Mouse (Mus musculus) ES-Bruce4 (cell line): ENCODE measurements around the gene Pheta1.

Source experiments
- CTCF ChIP-seq: IDR thresholded peaks from one replicate; pipeline ENCODE4 v1.8.1; 2011; ENCODE audit warnings: low read depth, low read length
- EP300 ChIP-seq: IDR thresholded peaks from 2 replicates; pipeline ENCODE4 v1.6.1; 2011; ENCODE audit warnings: low read depth, low read length; ENCODE audit not compliant: insufficient read depth
- POLR2A ChIP-seq: IDR thresholded peaks from one replicate; pipeline ENCODE4 v1.8.1; 2011; ENCODE audit warnings: low read length; ENCODE audit not compliant: insufficient read depth

GRCm38 (mm10) chr5:121833572-121834240 lies 15.1 kb upstream of the Pheta1 start:
- TF ChIP-seq POLR2A (no peak), EP300 (no peak), CTCF (no peak)
